Comparison of ENCODE assay signal across 21 mouse cellular contexts in genomic region chr9:14769811-14770210, GRCm38 (mm10). TPM values are rescaled to one million over a fixed set of nuclear protein-coding genes. Genes with fewer than 3 reads are reported as not detected.
DNase-seq lines count a peak whose midpoint lies in the region; ATAC-seq lines count a peak whose summit lies in the region.
"Had no signal": no experiment of that assay in that cellular context is flagged by ENCODE, and none has a peak within 500 bp of the region (broad histone marks: within the 10 kb centered on the region; RNA-seq: fewer than 3 reads in every experiment).

No protein-coding gene starts in this region.

- no peak overlapping the region for H3K4me3 ChIP-seq in limb, embryonic 12.5 days (replicated peaks)
- no peak overlapping the region for H3K4me3 ChIP-seq in limb, embryonic 10.5 days
- no peak overlapping the region for H3K4me3 ChIP-seq in neural tube, embryonic 15.5 days (replicated peaks)
- H3K4me3 ChIP-seq in embryonic facial prominence, embryonic 15.5 days (replicated peaks), result no peak overlapping the region
- no peak overlapping the region for H3K4me3 ChIP-seq in forebrain, embryonic 11.5 days (ENCODE audit: low read depth, low read length)
- H3K4me3 ChIP-seq: forebrain, embryonic 12.5 days; heart, adult 2 months; heart, embryonic 15.5 days had no signal

- WGBS in limb, embryonic 12.5 days, result 36% methylated on average over 5 of the region's 6 CpGs
- WGBS in limb, embryonic 10.5 days, result 54% methylated on average over 6 of the region's 6 CpGs
- 41% methylated on average over 5 of the region's 6 CpGs for WGBS in neural tube, embryonic 15.5 days
- WGBS in embryonic facial prominence, embryonic 15.5 days, result 32% methylated on average over 6 of the region's 6 CpGs
- WGBS in forebrain, embryonic 11.5 days, result 67% methylated on average over 6 of the region's 6 CpGs

- H3K9me3 ChIP-seq in limb, embryonic 12.5 days, result no peaks in the 10 kb centered on the region
- H3K9me3 ChIP-seq in limb, embryonic 10.5 days (replicated peaks), result no peaks in the 10 kb centered on the region
- no peaks in the 10 kb centered on the region for H3K9me3 ChIP-seq in neural tube, embryonic 15.5 days (replicated peaks)
- no peaks in the 10 kb centered on the region for H3K9me3 ChIP-seq in embryonic facial prominence, embryonic 15.5 days (replicated peaks)
- H3K9me3 ChIP-seq in forebrain, embryonic 11.5 days (ENCODE audit: control insufficient read depth, low read length), result no peaks in the 10 kb centered on the region
- H3K9me3 ChIP-seq: forebrain, embryonic 12.5 days; G1E; heart, embryonic 15.5 days had no signal

- H3K27ac ChIP-seq in limb, embryonic 12.5 days, result peak overlapping the region; percentile 18
- no peak overlapping the region for H3K27ac ChIP-seq in limb, embryonic 10.5 days
- H3K27ac ChIP-seq in neural tube, embryonic 15.5 days (replicated peaks), result no peak overlapping the region
- no peak overlapping the region for H3K27ac ChIP-seq in embryonic facial prominence, embryonic 15.5 days (replicated peaks)
- no peak overlapping the region for H3K27ac ChIP-seq in forebrain, embryonic 11.5 days (ENCODE audit: low read depth, low read length)
- H3K27ac ChIP-seq: forebrain, embryonic 12.5 days; heart, adult 2 months; heart, embryonic 15.5 days had no signal

- no peaks in the 10 kb centered on the region for H3K36me3 ChIP-seq in limb, embryonic 12.5 days
- H3K36me3 ChIP-seq in limb, embryonic 10.5 days, result no peaks in the 10 kb centered on the region
- no peaks in the 10 kb centered on the region for H3K36me3 ChIP-seq in neural tube, embryonic 15.5 days
- H3K36me3 ChIP-seq in embryonic facial prominence, embryonic 15.5 days, result no peaks in the 10 kb centered on the region
- H3K36me3 ChIP-seq in forebrain, embryonic 11.5 days (ENCODE audit: control insufficient read depth, insufficient read depth, low read length), result no peaks in the 10 kb centered on the region
- H3K36me3 ChIP-seq: forebrain, embryonic 12.5 days; G1E; heart, embryonic 15.5 days had no signal

- no peak overlapping the region for H3K9ac ChIP-seq in limb, embryonic 12.5 days (replicated peaks)
- H3K9ac ChIP-seq in neural tube, embryonic 15.5 days (replicated peaks), result no peak overlapping the region
- no peak overlapping the region for H3K9ac ChIP-seq in embryonic facial prominence, embryonic 15.5 days
- no peak overlapping the region for H3K9ac ChIP-seq in forebrain, embryonic 11.5 days (ENCODE audit: low read length)
- H3K9ac ChIP-seq: forebrain, embryonic 12.5 days; heart, embryonic 15.5 days had no signal

- DNase-seq in limb, embryonic 10.5 days (ENCODE audit: low spot score), result no peak
- no peak for DNase-seq in neural tube, embryonic 10.5 days (ENCODE audit: extremely low spot score, low spot score)
- DNase-seq in forebrain, embryonic 11.5 days (ENCODE audit: low spot score), result no peak
- DNase-seq in thymus, postnatal 14 days, result no peak
- DNase-seq: adrenal gland, postnatal 10 days; cerebellum, adult 11-12 months; cerebellum, adult 9-10 months; cerebellum, postnatal 25 days; gastrocnemius, postnatal 10 days; heart, adult 2 months had no signal

- peaks cover 23% of the 10 kb centered on the region for H3K4me1 ChIP-seq in limb, embryonic 12.5 days (replicated peaks)
- peaks cover 19% of the 10 kb centered on the region for H3K4me1 ChIP-seq in limb, embryonic 10.5 days
- peaks cover 16% of the 10 kb centered on the region for H3K4me1 ChIP-seq in neural tube, embryonic 15.5 days
- peaks cover 3% of the 10 kb centered on the region; the same call in 1 of the 2 replicates for H3K4me1 ChIP-seq in embryonic facial prominence, embryonic 15.5 days
- H3K4me1 ChIP-seq in forebrain, embryonic 11.5 days (replicated peaks; ENCODE audit: control insufficient read depth, insufficient read depth, low read length), result no peaks in the 10 kb centered on the region

- no peak for ATAC-seq in limb, embryonic 12.5 days (ENCODE audit: insufficient number of reproducible peaks, insufficient read depth, low FRiP score, low TSS enrichment, low read depth)
- 0 out of 2 replicates have a peak, but pooled peaks have one; percentile 59 for ATAC-seq in neural tube, embryonic 15.5 days (ENCODE audit: low FRiP score)
- ATAC-seq in embryonic facial prominence, embryonic 15.5 days (ENCODE audit: insufficient number of reproducible peaks, low FRiP score, low TSS enrichment, low read depth), result peak; percentile 37; the same call in 1 of the 2 replicates
- no peak for ATAC-seq in forebrain, embryonic 11.5 days (replicated peaks; ENCODE audit: low FRiP score)
- ATAC-seq: CD4-positive, CD25-positive, alpha-beta regulatory T cell, adult 4 months; forebrain, embryonic 16.5 days; inflammation-experienced regulatory T-cells, adult 6 months had no signal

- no peak overlapping the region for H3K4me2 ChIP-seq in limb, embryonic 12.5 days
- no peak overlapping the region for H3K4me2 ChIP-seq in neural tube, embryonic 15.5 days
- H3K4me2 ChIP-seq in embryonic facial prominence, embryonic 15.5 days (replicated peaks), result no peak overlapping the region
- H3K4me2 ChIP-seq in forebrain, embryonic 11.5 days (ENCODE audit: low read depth, low read length, severe bottlenecking), result no peak overlapping the region
- H3K4me2 ChIP-seq: forebrain, embryonic 12.5 days; heart, embryonic 11.5 days; heart, embryonic 15.5 days had no signal

- H3K27me3 ChIP-seq in limb, embryonic 12.5 days, result peaks cover 19% of the 10 kb centered on the region
- H3K27me3 ChIP-seq in limb, embryonic 10.5 days (ENCODE audit: low read depth, poor library complexity, severe bottlenecking), result peaks cover 15% of the 10 kb centered on the region
- H3K27me3 ChIP-seq in neural tube, embryonic 15.5 days (replicated peaks), result 0 out of 2 replicates have a peak, but pooled peaks cover 3% of the 10 kb centered on the region
- peaks cover 16% of the 10 kb centered on the region; the same call in 1 of the 2 replicates for H3K27me3 ChIP-seq in embryonic facial prominence, embryonic 15.5 days
- H3K27me3 ChIP-seq in forebrain, embryonic 11.5 days (ENCODE audit: control insufficient read depth, insufficient read depth, low read length), result no peaks in the 10 kb centered on the region

RNA-seq across cellular contexts. Expression of gene 1700012B09Rik, which starts 1.0 kb away (rescaled TPM):
- not detected in 2 replicates for polyA plus RNA-seq in limb, embryonic 12.5 days (2016; fragmentation: Nextera tagmentation; extraction: Ambion mirVana)
- not detected in 2 replicates for polyA plus RNA-seq in limb, embryonic 10.5 days (2016; fragmentation: Nextera tagmentation; extraction: Ambion mirVana)
- polyA plus RNA-seq in neural tube, embryonic 15.5 days (2015; fragmentation: Nextera tagmentation; extraction: Ambion mirVana), result 0.65 and 1.0 TPM in 2 replicates
- 9.0 and 18.5 TPM in 2 replicates for polyA plus RNA-seq in embryonic facial prominence, embryonic 15.5 days (2015; fragmentation: Nextera tagmentation; extraction: Ambion mirVana)
- not detected in 2 replicates for polyA plus RNA-seq in forebrain, embryonic 11.5 days (2014; fragmentation: Nextera tagmentation; extraction: Ambion mirVana)
- polyA plus RNA-seq: CD4-positive, CD25-positive, alpha-beta regulatory T cell, adult 4 months; G1E; heart, adult 2 months; heart, embryonic 11.5 days; inflammation-experienced regulatory T-cells, adult 6 months had no signal

RNA-seq across cellular contexts. Expression of gene Mre11a, which starts 14.6 kb away (rescaled TPM):
- polyA plus RNA-seq in limb, embryonic 12.5 days (2016; fragmentation: Nextera tagmentation; extraction: Ambion mirVana), result 34.3 and 35.9 TPM in 2 replicates
- 40.1 and 42.9 TPM in 2 replicates for polyA plus RNA-seq in limb, embryonic 10.5 days (2016; fragmentation: Nextera tagmentation; extraction: Ambion mirVana)
- polyA plus RNA-seq in neural tube, embryonic 15.5 days (2015; fragmentation: Nextera tagmentation; extraction: Ambion mirVana), result 10.8 and 14.3 TPM in 2 replicates
- 21.5 and 22.4 TPM in 2 replicates for polyA plus RNA-seq in embryonic facial prominence, embryonic 15.5 days (2015; fragmentation: Nextera tagmentation; extraction: Ambion mirVana)
- polyA plus RNA-seq in forebrain, embryonic 11.5 days (2014; fragmentation: Nextera tagmentation; extraction: Ambion mirVana), result 32.8 and 40.5 TPM in 2 replicates

RNA-seq across cellular contexts. Expression of gene Ankrd49, which starts 14.8 kb away (rescaled TPM):
- 43.9 and 46.0 TPM in 2 replicates for polyA plus RNA-seq in limb, embryonic 12.5 days (2016; fragmentation: Nextera tagmentation; extraction: Ambion mirVana)
- 40.7 and 46.8 TPM in 2 replicates for polyA plus RNA-seq in limb, embryonic 10.5 days (2016; fragmentation: Nextera tagmentation; extraction: Ambion mirVana)
- 22.4 and 31.9 TPM in 2 replicates for polyA plus RNA-seq in neural tube, embryonic 15.5 days (2015; fragmentation: Nextera tagmentation; extraction: Ambion mirVana)
- polyA plus RNA-seq in embryonic facial prominence, embryonic 15.5 days (2015; fragmentation: Nextera tagmentation; extraction: Ambion mirVana), result 40.6 and 42.8 TPM in 2 replicates
- 55.2 and 61.6 TPM in 2 replicates for polyA plus RNA-seq in forebrain, embryonic 11.5 days (2014; fragmentation: Nextera tagmentation; extraction: Ambion mirVana)

RNA-seq across cellular contexts. Expression of gene Fut4, which starts 17.6 kb away (rescaled TPM):
- polyA plus RNA-seq in limb, embryonic 12.5 days (2016; fragmentation: Nextera tagmentation; extraction: Ambion mirVana), result 5.4 and 6.4 TPM in 2 replicates
- polyA plus RNA-seq in limb, embryonic 10.5 days (2016; fragmentation: Nextera tagmentation; extraction: Ambion mirVana), result 5.0 and 6.4 TPM in 2 replicates
- 2.2 and 2.6 TPM in 2 replicates for polyA plus RNA-seq in neural tube, embryonic 15.5 days (2015; fragmentation: Nextera tagmentation; extraction: Ambion mirVana)
- polyA plus RNA-seq in embryonic facial prominence, embryonic 15.5 days (2015; fragmentation: Nextera tagmentation; extraction: Ambion mirVana), result 2.1 and 2.4 TPM in 2 replicates
- polyA plus RNA-seq in forebrain, embryonic 11.5 days (2014; fragmentation: Nextera tagmentation; extraction: Ambion mirVana), result 1.5 and 1.9 TPM in 2 replicates
- polyA plus RNA-seq: G1E; inflammation-experienced regulatory T-cells, adult 6 months had no signal

RNA-seq across cellular contexts. Expression of gene Piwil4, which starts 29.3 kb away (rescaled TPM):
- polyA plus RNA-seq in limb, embryonic 12.5 days (2016; fragmentation: Nextera tagmentation; extraction: Ambion mirVana), result 0.18 TPM in 1 of 2 replicates, not detected in the other
- polyA plus RNA-seq in limb, embryonic 10.5 days (2016; fragmentation: Nextera tagmentation; extraction: Ambion mirVana), result not detected in 2 replicates
- 0.31 TPM in 2 replicates for polyA plus RNA-seq in neural tube, embryonic 15.5 days (2015; fragmentation: Nextera tagmentation; extraction: Ambion mirVana)
- polyA plus RNA-seq in embryonic facial prominence, embryonic 15.5 days (2015; fragmentation: Nextera tagmentation; extraction: Ambion mirVana), result 0.08 and 0.11 TPM in 2 replicates
- polyA plus RNA-seq in forebrain, embryonic 11.5 days (2014; fragmentation: Nextera tagmentation; extraction: Ambion mirVana), result not detected in 2 replicates
- polyA plus RNA-seq: cortical plate, adult 2 months; heart, adult 2 months; heart, embryonic 11.5 days had no signal

Comparison
In these comparisons a context has a peak if more than half of its experiments do, and no peak if none do; other contexts are left out.
1. ATAC-seq: peak in neural tube, embryonic 15.5 days (single experiment) and embryonic facial prominence, embryonic 15.5 days (single experiment); none in limb, embryonic 12.5 days (single experiment) and forebrain, embryonic 11.5 days (single experiment).